Comparison of ENCODE assay signal across 25 mouse cellular contexts in the genomic region with DNA sequence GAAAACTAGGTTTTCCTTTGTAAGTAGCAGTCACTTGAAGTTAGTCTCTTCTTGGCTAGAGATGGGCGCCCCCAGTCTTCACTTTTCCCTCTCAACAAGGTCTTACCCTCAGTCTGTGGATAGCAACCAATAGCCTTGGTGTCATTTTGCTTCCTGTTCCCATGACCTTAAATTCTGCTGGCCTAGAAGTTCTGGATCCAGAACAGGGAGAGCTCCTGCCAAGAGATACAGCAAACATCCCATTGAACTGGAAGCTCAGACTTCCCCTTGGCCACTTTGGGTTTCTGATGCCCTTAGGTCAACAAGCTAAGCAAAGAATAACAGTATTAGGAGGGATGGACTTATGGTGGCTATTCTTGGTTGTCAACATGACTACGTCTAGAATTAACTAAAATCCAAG.
DNase-seq lines count a peak whose midpoint lies in the region; ATAC-seq lines count a peak whose summit lies in the region.
"Had no signal": no experiment of that assay in that cellular context is flagged by ENCODE, and none has a peak within 500 bp of the region (broad histone marks: within the 10 kb centered on the region; RNA-seq: fewer than 3 reads in every experiment).

No protein-coding gene starts in this region.

- H3K9me3 ChIP-seq in forebrain, embryonic 15.5 days, result no peaks in the 10 kb centered on the region
- H3K9me3 ChIP-seq: embryonic facial prominence, embryonic 12.5 days; heart, embryonic 15.5 days; midbrain, embryonic 10.5 days; neural tube, embryonic 12.5 days had no signal

- no peak for ATAC-seq in forebrain, embryonic 15.5 days (replicated peaks)
- ATAC-seq: forebrain, embryonic 14.5 days; Patski had no signal

- H3K36me3 ChIP-seq in forebrain, embryonic 15.5 days, result no peaks in the 10 kb centered on the region
- H3K36me3 ChIP-seq: embryonic facial prominence, embryonic 12.5 days; heart, embryonic 15.5 days; midbrain, embryonic 10.5 days; neural tube, embryonic 12.5 days had no signal

- no peak overlapping the region for H3K9ac ChIP-seq in forebrain, embryonic 15.5 days (replicated peaks)
- H3K9ac ChIP-seq: embryonic facial prominence, embryonic 12.5 days; heart, embryonic 15.5 days; hindbrain, embryonic 14.5 days; neural tube, embryonic 12.5 days had no signal

- peak; percentile 14 to 64 for DNase-seq in adrenal gland, adult (ENCODE audit: inconsistent age in 2 of 2, low spot score in 1 of 2)
- DNase-seq in adrenal gland, postnatal 25 days, result no peak
- peak; percentile 35 for DNase-seq in kidney, adult 11 months
- DNase-seq in kidney, postnatal 4 days, result no peak
- peak; percentile 14 for DNase-seq in lung, postnatal 36 days
- DNase-seq in lung, postnatal 14 days, result no peak
- peak; percentile 6 for DNase-seq in heart, postnatal 4 days
- DNase-seq: cerebellum, adult 11 months; cerebellum, postnatal 10 days; gastrocnemius, postnatal 25 days; left cerebral cortex, postnatal 4 days; liver; lung, adult 18-20 months; right cerebral cortex, postnatal 4 days had no signal

- 80% methylated on average over 2 of the region's 2 CpGs for WGBS in forebrain, embryonic 15.5 days

- no peak overlapping the region for H3K4me3 ChIP-seq in forebrain, embryonic 15.5 days
- H3K4me3 ChIP-seq: embryonic facial prominence, embryonic 12.5 days; erythroblast, embryonic 14.5 days; heart, embryonic 15.5 days; left cerebral cortex, adult 2 months; midbrain, embryonic 10.5 days; neural tube, embryonic 12.5 days had no signal

- H3K4me1 ChIP-seq in forebrain, embryonic 15.5 days, result no peaks in the 10 kb centered on the region
- H3K4me1 ChIP-seq: heart, embryonic 15.5 days; neural tube, embryonic 12.5 days had no signal

- no peaks in the 10 kb centered on the region for H3K27me3 ChIP-seq in forebrain, embryonic 15.5 days
- H3K27me3 ChIP-seq: embryonic facial prominence, embryonic 12.5 days; heart, embryonic 15.5 days; neural tube, embryonic 12.5 days had no signal

- H3K27ac ChIP-seq in forebrain, embryonic 15.5 days (replicated peaks), result no peak overlapping the region
- H3K27ac ChIP-seq: embryonic facial prominence, embryonic 12.5 days; heart, embryonic 15.5 days; hindbrain, embryonic 14.5 days; left cerebral cortex, adult 2 months; macrophage; midbrain, embryonic 10.5 days; neural tube, embryonic 12.5 days had no signal

- H3K4me2 ChIP-seq in forebrain, embryonic 15.5 days (replicated peaks), result no peak overlapping the region
- H3K4me2 ChIP-seq: embryonic facial prominence, embryonic 12.5 days; heart, embryonic 15.5 days; hindbrain, embryonic 14.5 days; neural tube, embryonic 12.5 days had no signal

Comparison
In these comparisons a context has a peak if more than half of its experiments do, and no peak if none do; other contexts are left out.
1. DNase-seq: peak in adrenal gland, adult (2 of 2), kidney, adult 11 months (single experiment), lung, postnatal 36 days (single experiment) and heart, postnatal 4 days (single experiment); none in adrenal gland, postnatal 25 days (single experiment), kidney, postnatal 4 days (0 of 2) and lung, postnatal 14 days (single experiment).